Mouse (Mus musculus) bone marrow, adult 2 months (tissue): ENCODE data around the gene Art5. TPM values are rescaled to one million over a fixed set of nuclear protein-coding genes. Genes with fewer than 3 reads are reported as not detected.
"Not testable (repeated sequence)": the region's sequence is repeated elsewhere in the genome, so short reads cannot be mapped to it uniquely, and the experiment has no call there.

ENCODE experiments used
- H3K27ac ChIP-seq: fragments of 200-500 bp; 2 replicates; pipeline ENCODE4 v1.5.1; 2012; ENCODE audit warnings: low read depth, mild to moderate bottlenecking, control low read depth, inconsistent platforms, low read length; ENCODE audit not compliant: control insufficient read depth, poor library complexity, insufficient read depth
- H3K4me1 ChIP-seq: fragments of 200-500 bp; 2 replicates; pipeline ENCODE4 v1.6.1; 2011; ENCODE audit warnings: low read length; ENCODE audit not compliant: control insufficient read depth, insufficient read depth
- H3K4me3 ChIP-seq: fragments of 200-500 bp; replicated peaks from 2 replicates; pipeline ENCODE3; 2011; ENCODE audit warnings: mild to moderate bottlenecking, low read depth, low read length, control low read depth; ENCODE audit not compliant: control insufficient read depth
- CTCF ChIP-seq: fragments of 200-500 bp; IDR thresholded peaks from 2 replicates; pipeline ENCODE4 v1.5.1; 2011; ENCODE audit warnings: low read length, control low read depth; ENCODE audit not compliant: control insufficient read depth, insufficient read depth
- POLR2A ChIP-seq: fragments of 200-500 bp; IDR thresholded peaks from 2 replicates; pipeline ENCODE4 v1.6.1; 2011; ENCODE audit warnings: low read depth, mild to moderate bottlenecking, control low read depth, low read length, borderline replicate concordance; ENCODE audit not compliant: control insufficient read depth
- WGBS: fragments of 180-500 bp; shearing (Covaris S2); methylation state at CpG from one replicate; pipeline ENCODE4 v1.1.7; 2018; 5-methylcytosine and 5-hydroxymethylcytosine counted together
- polyA plus RNA-seq: library from polyadenylated mRNA; stranded (reverse); fragments of >200 nt; gene quantifications from 2 replicates; pipeline ENCODE4 v1.2.4, GENCODE M21; 2011; ENCODE audit warnings: low replicate concordance; ENCODE audit not compliant: missing spikeins, insufficient read depth, insufficient read length

The Art5 gene
- polyA plus RNA-seq, 1 experiment, result 3.6 TPM

DNA sequence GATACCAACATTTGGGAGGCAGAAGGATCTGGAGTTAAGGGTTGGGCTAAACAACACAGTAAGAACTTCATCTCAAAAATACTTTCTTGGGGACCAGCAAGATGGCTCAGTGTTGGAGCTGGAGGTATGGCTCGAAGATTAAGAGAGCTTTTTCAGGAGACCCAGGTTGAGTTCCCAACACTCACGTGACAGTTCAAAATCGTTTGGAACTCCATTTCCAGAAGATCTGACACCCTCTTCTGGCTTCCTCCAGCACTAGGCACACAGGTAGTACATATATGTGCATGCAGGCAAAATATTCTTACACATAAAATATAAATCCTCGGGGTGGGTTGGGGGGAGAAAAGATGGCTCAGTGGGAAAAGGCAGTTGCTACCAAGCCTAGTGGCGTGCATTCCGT, 42.9 kb downstream of the Art5 start:
- Histone ChIP-seq H3K4me3 (peak overlapping the region; percentile 78), H3K27ac (no peak overlapping the region), H3K4me1 (no peaks in the 10 kb centered on the region; the same call in 1 of the 2 replicates)
- WGBS, result 54% methylated on average over 6 of the region's 6 CpGs
- TF ChIP-seq CTCF (no peak), POLR2A (no peak)

GRCm38 (mm10) chr7:102065046-102065891, 44.0 kb downstream of the Art5 start, which contains the start of the genes Rnf121, Xndc1 and Xntrpc:
Gene Rnf121, minus strand, starts transcription at chr7:102065469.
Gene Xndc1, plus strand, starts transcription at chr7:102065511.
Gene Xntrpc, plus strand, starts transcription at chr7:102065713.
- WGBS, result under 1% methylated on average over 56 of the region's 56 CpGs
- Histone ChIP-seq H3K27ac (peak within 1 kb of the TSS; percentile 46), H3K4me3 (peak within 1 kb of the TSS; percentile 78), H3K4me1 (no peaks in the 10 kb centered on the region; the same call in 1 of the 2 replicates)
- TF ChIP-seq POLR2A, result peak; percentile 58; the same call in 1 of the 2 replicates
- no peak for TF ChIP-seq CTCF

- Histone ChIP-seq H3K27ac (peak overlapping the region; percentile 46), H3K4me3 (peak overlapping the region; percentile 78), H3K4me1 (no peaks in the 10 kb centered on the region; the same call in 1 of the 2 replicates)
- WGBS, result 2% methylated on average over 9 of the region's 9 CpGs
- no peak for TF ChIP-seq POLR2A
- no peak for TF ChIP-seq CTCF
Observed at GRCm38 (mm10) chr7:102064655-102065045, 44.6 kb downstream of the Art5 start.

GRCm38 (mm10) chr7:102063891-102064290, 45.4 kb downstream of the Art5 start:
- TF ChIP-seq POLR2A (no peak), CTCF (no peak)
- H3K27ac ChIP-seq, result no peak overlapping the region
- no peak overlapping the region for H3K4me3 ChIP-seq
- no peaks in the 10 kb centered on the region; the same call in 1 of the 2 replicates for H3K4me1 ChIP-seq
- WGBS, result 70% methylated on average over 9 of the region's 9 CpGs

DNA sequence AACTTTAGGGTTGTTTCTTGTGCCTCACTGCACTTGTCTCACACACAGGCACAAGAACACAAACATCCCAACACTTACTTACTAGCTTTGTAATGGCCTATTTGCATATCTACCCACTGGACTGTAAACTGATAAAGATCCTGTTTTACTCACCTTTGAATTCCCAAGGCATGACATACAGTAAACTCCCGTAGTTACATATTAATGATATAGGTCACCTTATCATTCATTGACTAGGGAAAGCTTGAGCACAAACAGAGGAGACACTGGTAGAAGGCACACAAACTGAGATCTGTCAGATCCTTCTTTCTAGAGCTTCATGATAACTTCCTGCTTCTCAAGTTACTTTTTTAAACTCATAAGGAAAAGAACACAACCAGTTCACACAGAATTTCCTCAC, 47.1 kb downstream of the Art5 start:
- no peak for TF ChIP-seq POLR2A
- no peak for TF ChIP-seq CTCF

GRCm38 (mm10) chr7:102061353-102061752, 47.9 kb downstream of the Art5 start:
- no peak overlapping the region for H3K27ac ChIP-seq
- TF ChIP-seq POLR2A (no peak), CTCF (no peak)
- H3K4me3 ChIP-seq, result no peak overlapping the region
- no peaks in the 10 kb centered on the region; the same call in 1 of the 2 replicates for H3K4me1 ChIP-seq
- WGBS, result 65% methylated on average over 3 of the region's 3 CpGs

More for the DNA sequence above, 47.1 kb downstream of the Art5 start:
- 91% methylated on average over 1 of the region's 1 CpGs for WGBS
- Histone ChIP-seq H3K4me1 (no peaks in the 10 kb centered on the region; the same call in 1 of the 2 replicates), H3K27ac (no peak overlapping the region), H3K4me3 (no peak overlapping the region)

DNA sequence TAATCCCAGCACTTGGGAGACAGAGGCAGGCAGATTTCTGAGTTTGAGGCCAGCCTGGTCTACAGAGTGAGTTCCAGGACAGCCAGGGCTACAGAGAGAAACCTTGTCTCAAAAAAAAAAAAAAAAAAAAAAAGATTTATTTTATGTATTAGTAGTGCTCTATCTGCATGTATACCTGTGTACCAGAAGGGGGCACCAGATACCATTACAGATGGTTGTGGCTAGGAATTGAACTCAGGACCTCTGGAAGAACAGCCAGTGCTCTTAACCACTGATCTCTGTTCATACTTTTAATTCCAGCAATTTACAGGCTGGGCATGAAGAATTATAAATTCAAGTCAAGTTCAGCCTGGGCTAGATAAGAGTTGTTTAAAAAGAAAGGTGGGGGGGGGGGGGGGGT, 60.8 kb downstream of the Art5 start:
- H3K4me1 ChIP-seq, H3K4me3 ChIP-seq, H3K27ac ChIP-seq: not testable (repeated sequence)

Other genes starting within 250 kb of the Art5 start
- gene Anapc15, start 245.8 kb downstream of the Art5 start, polyA plus RNA-seq, result 79.0 and 97.5 TPM in 2 replicates
- 6.8 TPM in 1 of 2 replicates, not detected in the other for gene Folr1, start 238.7 kb downstream of the Art5 start, polyA plus RNA-seq
- gene Lamtor1, start 203.6 kb downstream of the Art5 start, polyA plus RNA-seq, result 53.6 and 78.1 TPM in 2 replicates
- gene Tomt, start 203.1 kb downstream of the Art5 start, polyA plus RNA-seq, result not detected in 2 replicates
- not detected in 2 replicates for gene Lrrc51, start 175.6 kb downstream of the Art5 start, polyA plus RNA-seq
- gene Numa1, start 175.4 kb downstream of the Art5 start, polyA plus RNA-seq, result 82.2 and 130 TPM in 2 replicates
- 12.9 and 17.6 TPM in 2 replicates for gene Il18bp, start 90.8 kb downstream of the Art5 start, polyA plus RNA-seq
- 10.0 and 12.9 TPM in 2 replicates for gene Rnf121, start 44.0 kb downstream of the Art5 start, polyA plus RNA-seq
- 33.8 and 35.5 TPM in 2 replicates for gene Xndc1, start 44.0 kb downstream of the Art5 start, polyA plus RNA-seq
- 1.0 and 3.2 TPM in 2 replicates for gene Xntrpc, start 43.8 kb downstream of the Art5 start, polyA plus RNA-seq
- gene Trpc2, start 26.4 kb downstream of the Art5 start, polyA plus RNA-seq, result not detected in 2 replicates
- gene Art1, start 7.7 kb downstream of the Art5 start, polyA plus RNA-seq, result not detected in 2 replicates
- gene Chrna10, start 7.3 kb upstream of the Art5 start, polyA plus RNA-seq, result not detected in 2 replicates
- gene Nup98, start 100.7 kb upstream of the Art5 start, polyA plus RNA-seq, result 10.4 and 18.9 TPM in 2 replicates
- gene Pgap2, start 100.7 kb upstream of the Art5 start, polyA plus RNA-seq, result 6.9 and 24.4 TPM in 2 replicates
- gene Rhog, start 146.6 kb upstream of the Art5 start, polyA plus RNA-seq, result 89.0 and 95.2 TPM in 2 replicates
- gene Stim1, start 158.3 kb upstream of the Art5 start, polyA plus RNA-seq, result 12.8 and 24.8 TPM in 2 replicates